Mouse (Mus musculus): Measurements from ENCODE around the gene Cdkl5.

Cdkl5 gene

DNA sequence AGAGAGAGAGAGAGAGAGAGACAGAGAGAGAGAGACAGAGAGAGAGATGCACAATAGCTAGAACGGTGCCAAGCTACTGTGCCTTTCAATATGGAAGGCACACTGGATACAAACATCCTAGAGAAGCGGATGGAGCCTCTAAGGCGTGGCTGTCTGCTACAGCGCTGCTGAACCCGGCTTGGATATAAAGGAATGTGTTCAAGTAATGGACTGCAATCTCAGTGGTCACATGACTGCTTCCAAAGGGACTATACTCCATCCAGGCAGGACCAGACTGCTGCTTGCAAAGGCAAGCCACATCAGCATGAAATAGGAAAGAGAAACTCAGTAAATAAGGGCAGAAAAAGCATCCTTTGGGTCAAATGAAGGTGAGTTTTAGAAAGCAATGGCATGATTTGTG is 258.9 kb downstream of the Cdkl5 start, which contains the start of gene Ppef1:
Ppef1 (minus strand) TSS at position 116 of the 400 bp plus-strand sequence.
- DNase-seq (ENCODE audit: low read depth, low spot score): no peak
